Mouse (Mus musculus) urinary bladder, adult 18-20 months (tissue): ENCODE results near the gene Cfap97.
A peak's percentile ranks its signal among the peaks of the same experiment; 100 is the strongest.
"Not testable (repeated sequence)": the region's sequence is repeated elsewhere in the genome, so short reads cannot be mapped to it uniquely, and the experiment has no call there.

Experiments used
- DNase-seq, 2 experiments: peaks; one replicate each; pipeline ENCODE4 v3.0.0; 2022; ENCODE audit warnings: low spot score in 2 of 2, mixed read lengths in 2 of 2

Cfap97 gene

DNA sequence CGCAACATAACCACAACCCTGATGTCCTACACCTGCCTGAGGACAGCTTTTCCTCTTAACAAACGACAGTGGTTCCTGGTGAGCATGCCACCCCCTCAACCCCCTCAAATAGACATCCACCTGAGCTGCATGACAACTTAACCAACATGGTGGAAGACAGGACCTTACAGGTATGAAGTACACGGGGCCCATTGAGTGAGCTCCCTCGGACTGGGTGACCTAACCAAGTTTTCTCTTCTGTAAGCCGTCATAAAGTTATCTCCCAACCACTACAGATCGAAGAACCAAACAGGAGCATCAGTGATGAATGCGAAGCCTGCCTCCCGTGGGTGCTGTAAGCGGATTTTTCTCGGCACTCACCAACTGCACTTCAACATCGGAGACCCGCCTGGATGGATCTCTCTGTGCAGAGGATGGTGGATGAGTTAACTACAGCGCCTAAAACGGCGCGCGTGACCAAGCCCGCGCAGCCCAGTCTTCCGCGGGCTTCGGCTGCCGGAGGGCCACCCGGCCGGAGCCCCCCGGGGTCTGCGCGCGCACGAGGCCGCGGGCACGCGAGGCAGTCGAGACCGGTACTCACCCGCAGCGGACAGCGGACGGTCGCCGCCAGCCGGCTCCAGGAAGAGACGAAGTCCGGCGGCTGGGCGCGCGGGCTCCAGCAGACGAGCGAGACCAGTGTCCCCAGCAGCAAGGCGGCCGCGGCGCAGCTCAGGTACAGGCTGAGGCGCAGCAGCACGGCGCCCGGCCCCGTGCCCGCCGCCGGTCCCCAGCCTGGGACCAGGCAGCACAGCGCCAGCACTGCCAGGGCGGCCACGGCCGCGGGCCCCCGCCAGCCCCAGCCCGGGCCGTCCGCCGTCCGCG lies at the start of gene Cfap97:
Gene Cfap97, plus strand, starts transcription at position 570 of the 861 bp plus-strand sequence.
- DNase-seq = peak; percentile 4 to 50

DNA sequence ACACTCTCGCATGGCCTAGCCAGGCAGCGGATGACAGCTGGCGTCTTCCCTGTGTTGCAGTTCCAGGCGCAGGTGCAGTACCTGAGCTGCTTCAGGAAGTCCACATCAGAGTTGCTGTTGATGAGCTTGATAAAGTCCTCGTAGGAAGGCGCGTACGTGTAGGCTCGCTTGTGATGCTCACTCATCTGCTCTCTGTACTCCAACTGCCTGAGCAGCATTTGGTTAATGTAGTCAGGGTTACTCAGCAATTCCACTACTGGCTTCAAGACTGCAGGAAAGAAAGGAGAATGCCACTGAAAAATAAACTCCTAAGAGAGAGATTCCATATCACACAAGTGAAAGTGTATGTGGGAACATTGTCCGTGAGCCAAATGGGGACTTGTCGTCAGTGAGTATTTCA lies 48.1 kb upstream of the Cfap97 start:
- DNase-seq = no peak

GRCm38 (mm10) chr8:46107690-46108089 lies 43.9 kb upstream of the Cfap97 start:
- DNase-seq = no peak

GRCm38 (mm10) chr8:46113421-46114170 lies 38.0 kb upstream of the Cfap97 start:
- not testable (repeated sequence) for DNase-seq

GRCm38 (mm10) chr8:46117172-46117571 lies 34.4 kb upstream of the Cfap97 start:
- no peak for DNase-seq

GRCm38 (mm10) chr8:46119176-46119575 lies 32.4 kb upstream of the Cfap97 start:
- no peak for DNase-seq

DNA sequence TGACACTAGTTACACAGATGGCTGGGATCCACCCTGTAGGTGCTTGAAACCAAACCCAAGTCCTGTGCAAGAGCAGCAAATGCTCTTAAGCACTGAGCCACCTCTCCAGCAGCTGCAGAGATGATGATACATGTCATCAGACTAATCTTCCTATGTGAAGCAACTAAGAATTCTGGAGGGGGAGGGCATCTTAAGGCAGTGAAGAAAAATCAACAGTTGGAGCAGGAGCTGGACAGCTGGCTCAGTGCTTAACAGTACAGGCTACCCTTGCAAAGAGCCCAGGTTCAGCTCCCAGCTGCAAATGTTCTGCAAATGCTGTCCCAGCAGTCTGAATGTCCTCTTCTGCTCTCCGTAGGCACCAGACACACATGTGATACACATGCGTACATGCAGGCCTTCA lies 29.1 kb upstream of the Cfap97 start:
- no peak for DNase-seq

GRCm38 (mm10) chr8:46130426-46130825 lies 21.1 kb upstream of the Cfap97 start:
- no peak for DNase-seq

- not testable (repeated sequence) for DNase-seq
Measured at GRCm38 (mm10) chr8:46135546-46135945, 16.0 kb upstream of the Cfap97 start.

DNA sequence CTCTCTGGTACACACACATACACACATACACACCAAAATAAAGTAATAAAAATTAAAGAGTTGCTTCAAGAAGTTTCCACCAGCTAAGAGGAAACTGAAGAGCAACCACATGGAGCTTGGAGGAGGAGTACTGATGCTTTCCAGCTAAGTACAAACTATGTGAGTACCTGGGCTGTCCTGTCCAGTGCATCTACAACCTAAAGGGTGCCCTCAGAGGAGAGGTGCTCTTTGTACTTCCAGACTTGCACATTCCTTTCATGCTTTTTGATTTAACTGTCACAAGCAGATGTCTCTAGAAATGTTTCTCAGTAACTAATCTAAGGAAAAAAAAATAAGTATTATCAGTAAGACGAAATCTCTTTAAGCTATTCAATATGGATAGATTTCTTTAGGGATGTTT lies 14.2 kb upstream of the Cfap97 start:
- DNase-seq = no peak

GRCm38 (mm10) chr8:46137843-46138596 lies 13.6 kb upstream of the Cfap97 start:
- no peak for DNase-seq

DNA sequence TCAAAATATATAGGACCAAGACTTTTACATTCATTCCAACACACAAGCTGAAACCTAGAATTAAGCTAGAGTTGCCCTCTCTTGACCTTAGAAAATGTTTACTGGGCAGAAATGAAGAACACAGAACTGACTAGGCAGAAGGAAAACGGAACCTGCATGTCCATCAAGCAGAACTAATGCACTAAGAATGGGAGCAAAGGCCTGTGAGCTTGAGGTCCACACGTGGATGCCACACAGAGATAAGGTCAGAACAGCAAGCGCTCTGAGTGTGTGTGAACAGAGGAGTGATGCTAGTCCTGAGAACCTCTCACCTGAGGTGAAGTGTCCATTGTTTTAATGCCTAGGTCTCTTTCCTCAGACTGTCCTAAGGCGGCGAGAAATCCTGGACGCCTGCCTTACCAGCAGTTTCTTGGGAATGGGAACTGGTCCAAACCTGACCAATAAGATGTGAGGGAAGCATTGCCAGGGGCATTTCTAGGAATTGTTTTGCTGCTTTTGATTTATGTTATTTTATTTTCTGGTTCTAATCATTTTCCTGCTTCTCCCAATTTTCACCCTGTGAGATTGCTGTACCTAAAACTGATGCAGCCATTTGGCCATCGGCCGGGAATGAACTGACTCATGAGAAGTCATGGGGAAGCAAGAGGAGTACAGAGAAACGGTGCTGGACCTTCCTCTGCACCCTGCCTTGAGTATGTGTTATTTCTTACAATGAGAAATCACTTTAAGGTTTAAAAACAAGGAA lies 11.0 kb upstream of the Cfap97 start:
- DNase-seq = no peak

DNA sequence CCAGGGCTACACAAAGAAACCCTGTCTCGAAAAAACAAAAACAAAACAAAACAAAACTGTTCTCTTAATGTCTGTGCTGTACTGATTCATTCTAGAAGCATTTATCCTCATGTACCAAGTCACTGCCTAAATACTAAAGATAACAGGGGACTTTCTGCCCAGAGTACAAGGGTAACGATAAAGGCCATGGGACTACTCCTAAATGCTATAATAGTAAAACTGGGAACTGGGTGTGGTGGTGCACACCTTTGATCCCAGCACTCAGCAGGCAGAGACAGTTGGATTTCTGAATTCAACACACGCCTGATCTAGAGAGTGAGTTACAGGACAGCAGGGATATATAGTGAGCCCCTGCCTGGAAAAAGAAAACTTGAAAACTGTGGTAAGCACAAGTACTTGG lies 9.9 kb upstream of the Cfap97 start:
- no peak for DNase-seq

- DNase-seq = no peak
Measured at GRCm38 (mm10) chr8:46142498-46143081, 9.0 kb upstream of the Cfap97 start.

DNA sequence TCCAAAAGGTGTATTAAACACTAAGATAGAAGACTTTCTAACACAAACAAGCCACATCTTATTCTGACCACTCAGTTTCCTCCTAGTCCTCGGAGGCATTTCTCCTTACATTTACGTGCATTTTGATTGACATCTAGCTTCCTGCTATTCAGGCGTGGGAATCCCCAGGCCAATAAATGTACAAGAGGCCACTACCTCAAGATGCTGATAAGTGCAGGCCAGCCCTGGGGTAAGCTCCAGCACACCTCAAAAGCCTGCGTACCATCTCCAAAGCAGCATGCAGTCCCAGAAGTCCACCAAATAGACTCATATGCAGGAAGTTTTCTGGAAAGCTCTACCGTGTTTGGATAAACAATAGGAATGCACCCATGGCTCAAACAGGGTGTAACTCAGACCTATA lies 8.1 kb upstream of the Cfap97 start:
- no peak for DNase-seq

DNA sequence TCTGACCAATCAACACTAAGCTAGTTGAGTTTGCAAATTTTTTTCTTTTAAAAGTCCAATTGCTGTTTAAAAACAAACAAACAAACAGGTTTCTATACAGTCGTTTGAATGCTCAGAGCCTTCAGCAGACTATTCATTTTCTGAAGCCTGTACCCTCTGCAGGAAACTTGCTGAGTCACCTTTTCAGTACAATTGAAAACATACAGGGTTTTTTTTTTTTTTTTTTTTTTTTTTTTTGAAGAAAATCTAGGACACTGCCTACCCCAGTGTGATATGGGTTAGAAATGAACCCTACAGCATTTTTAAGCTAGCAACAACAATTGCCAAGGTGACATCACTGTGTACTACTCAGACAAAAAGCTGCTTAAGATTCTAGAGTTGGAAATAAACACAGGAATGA lies 7.6 kb upstream of the Cfap97 start:
- no peak for DNase-seq

- DNase-seq = no peak
Measured at GRCm38 (mm10) chr8:46146173-46146572, 5.4 kb upstream of the Cfap97 start.

GRCm38 (mm10) chr8:46149306-46149705 lies 2.3 kb upstream of the Cfap97 start:
- DNase-seq = no peak

DNA sequence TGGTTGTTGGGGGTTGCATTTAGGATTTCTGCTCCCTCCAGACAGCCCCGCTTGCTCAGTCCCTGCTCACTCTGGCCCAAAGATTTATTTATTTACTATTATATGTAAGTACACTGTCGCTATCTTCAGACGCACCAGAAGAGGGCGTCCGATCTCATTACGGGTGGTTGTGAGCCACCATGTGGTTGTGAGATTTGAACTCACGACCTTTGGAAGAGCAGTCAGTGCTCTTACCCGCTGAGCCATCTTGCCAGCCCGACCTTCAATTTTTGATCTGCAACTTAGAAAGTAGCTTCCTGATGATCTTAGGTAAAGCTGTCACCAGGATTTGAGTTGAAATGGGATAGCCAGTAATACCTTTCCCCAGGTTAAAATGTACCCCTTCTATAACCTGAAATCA lies 1.8 kb upstream of the Cfap97 start:
- no peak for DNase-seq

GRCm38 (mm10) chr8:46152064-46153031 lies 777 bp downstream of the Cfap97 start, which contains the start of gene Snx25:
Gene Snx25, minus strand, starts transcription at chr8:46152159.
- peak; percentile 72 to 85 for DNase-seq
